Mouse (Mus musculus) gastrocnemius, postnatal 36 days (tissue): Measurements from ENCODE around the gene Ttc28. TPM values are rescaled to one million over a fixed set of nuclear protein-coding genes. Genes with fewer than 3 reads are reported as not detected.
A peak's percentile ranks its signal among the peaks of the same experiment; 100 is the strongest.
"Not testable (repeated sequence)": the region's sequence is repeated elsewhere in the genome, so short reads cannot be mapped to it uniquely, and the experiment has no call there.

Source experiments
- DNase-seq, 2 experiments: peaks; one replicate each; pipeline ENCODE4 v3.0.0; 2022
- intact Hi-C: fragments of 180-260 bp; cut with DNase I; formaldehyde crosslinking; loops from one replicate; pipeline ENCODE4 v1.15.1; 2025
- long read RNA-seq, 2 experiments: library from polyadenylated mRNA; stranded (forward); transcript quantifications; one replicate each; pipeline ENCODE4 v2.0.0; 2021
- total RNA-seq, 2 experiments: library from RNA; stranded (reverse); gene quantifications; 2 replicates each; pipeline ENCODE4 v1.2.3; 2021

Ttc28 gene
- 10 to 100 TPM; 12.6 to 13.9 TPM for total RNA-seq
- long read RNA-seq, experiment 1, partial matches to known transcripts: 0 of 5 reads
- long read RNA-seq, experiment 1, other reads (novel, unspliced or antisense): 5 of 5 reads
- long read RNA-seq, experiment 2, partial matches to known transcripts: 0 of 5 reads
- long read RNA-seq, experiment 2, other reads (novel, unspliced or antisense): 5 of 5 reads

DNA sequence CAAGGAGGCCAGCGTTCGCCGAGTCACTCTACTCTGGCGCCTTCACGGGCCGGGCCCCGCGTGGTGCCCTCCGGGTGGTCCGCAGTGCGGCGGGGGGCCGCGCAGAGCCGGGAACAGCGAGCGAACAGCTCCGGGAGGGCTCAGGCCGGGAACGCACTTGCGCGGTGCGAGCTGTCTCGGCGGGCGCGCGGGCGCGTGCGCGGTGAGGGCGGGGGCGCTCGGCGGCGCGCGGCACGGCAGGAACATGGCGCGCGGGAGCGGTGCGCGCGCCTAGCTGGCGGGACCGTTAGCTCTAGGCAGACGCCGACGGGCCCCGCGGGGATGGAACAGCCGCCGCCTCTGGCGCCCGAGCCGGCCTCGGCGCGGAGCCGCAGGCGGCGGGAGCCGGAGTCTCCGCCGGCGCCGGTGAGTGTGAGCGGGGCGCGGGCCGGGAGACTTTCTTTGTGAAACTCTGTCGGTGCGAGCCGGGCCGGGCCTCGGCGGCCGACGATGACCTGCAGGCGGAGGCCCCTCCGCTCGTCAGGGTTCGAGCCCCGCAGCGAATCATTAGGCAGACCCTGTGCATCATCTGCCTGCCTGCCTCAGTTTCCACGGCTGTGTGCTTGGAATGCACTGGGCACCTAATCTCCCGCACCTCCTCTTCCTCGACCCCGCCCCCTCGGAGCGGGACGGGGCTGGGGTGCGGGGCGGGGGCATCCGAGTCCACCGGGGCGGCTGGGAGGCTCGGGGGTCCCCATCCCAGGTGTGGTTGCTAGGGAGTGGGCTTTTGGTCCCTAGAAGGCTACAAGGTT is at the start of gene Ttc28:
Ttc28 (plus strand) TSS at position 220 of the 791 bp plus-strand sequence.
- DNase-seq: peak; percentile 85 to 88
- intact Hi-C loops: no loop called here

DNA sequence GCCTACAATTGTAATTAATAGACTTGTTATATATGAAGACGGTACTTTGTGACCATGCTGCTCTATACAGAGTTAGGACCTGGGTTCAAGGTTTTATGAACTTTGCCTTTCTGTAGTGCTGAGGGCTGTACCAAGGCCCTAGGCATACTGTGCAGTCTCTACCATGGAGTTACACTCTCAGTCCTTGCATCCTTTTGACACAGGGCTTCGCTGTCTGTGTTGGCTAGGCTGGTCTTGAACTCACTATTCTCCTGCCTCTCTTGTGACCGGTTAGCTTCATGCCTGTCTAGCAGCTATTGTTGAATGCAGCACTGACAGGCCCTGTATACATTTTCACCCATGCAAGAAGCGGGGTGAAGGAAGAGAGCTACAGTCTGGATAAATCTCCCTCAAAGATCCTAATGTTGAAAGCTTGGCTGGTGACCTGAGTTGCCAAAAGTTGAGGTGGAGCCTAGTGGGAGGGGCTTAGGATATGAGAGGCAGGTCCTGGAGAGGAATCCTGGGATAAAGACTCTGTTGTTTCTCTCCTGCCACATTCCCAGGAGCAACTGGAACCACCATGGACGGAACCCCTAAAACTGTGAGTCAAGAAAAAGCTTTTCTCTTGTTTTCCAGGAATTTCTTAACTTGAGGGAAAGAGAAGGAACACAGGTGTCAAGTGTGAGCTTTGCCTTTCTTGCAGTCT is 48.4 kb upstream of the Ttc28 start:
- DNase-seq: no peak
- intact Hi-C loops: no loop called here

DNA sequence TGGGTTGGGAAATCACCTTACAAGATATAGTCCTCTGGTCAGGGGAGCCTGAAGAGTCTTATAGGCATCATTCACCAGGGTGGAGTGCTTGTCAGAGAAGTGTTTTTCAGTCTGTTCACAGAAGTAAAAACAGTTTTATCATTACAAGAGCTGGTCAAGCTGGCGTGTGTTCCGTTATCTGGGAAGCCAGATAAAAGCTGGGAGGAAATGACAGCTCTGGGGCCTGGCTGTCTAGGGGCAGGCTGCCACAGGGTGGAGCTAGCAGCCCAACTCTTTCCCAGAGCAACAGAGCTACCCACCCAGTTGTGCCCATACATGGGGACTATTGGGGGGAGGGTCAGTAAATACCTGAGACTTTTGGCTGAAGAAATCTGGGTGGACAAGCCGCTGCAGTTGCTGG is 43.6 kb upstream of the Ttc28 start:
- intact Hi-C loops: loop anchor here (5.0 kb wide), 2 partner anchors 49 to 421 kb away; no protein-coding TSS in a partner anchor

DNA sequence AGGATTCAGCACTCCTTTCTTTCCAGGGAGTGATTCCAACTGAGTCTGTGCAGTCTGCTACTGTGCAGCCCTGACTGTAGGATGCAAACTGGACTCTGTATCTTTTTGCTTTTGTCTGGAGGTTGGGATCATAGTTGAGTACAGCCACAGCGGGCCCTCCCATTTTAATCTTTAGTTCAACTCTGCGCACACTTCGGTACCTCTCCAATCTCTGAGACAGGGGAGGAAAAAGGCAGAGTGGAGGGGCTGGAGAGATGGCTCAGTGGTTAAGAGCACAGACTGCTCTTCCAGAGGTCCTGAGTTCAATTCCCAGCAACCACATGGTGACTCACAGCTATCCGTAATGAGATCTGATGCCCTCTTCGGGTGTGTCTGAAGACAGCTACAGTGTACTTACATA is 41.6 kb upstream of the Ttc28 start:
- intact Hi-C loops: loop anchor here (5.0 kb wide), 2 partner anchors 51 to 419 kb away; no protein-coding TSS in a partner anchor
- DNase-seq: not testable (repeated sequence)

More for the DNA sequence above, 43.6 kb upstream of the Ttc28 start:
- DNase-seq: peak in 1 of 2 experiments; percentile 35

DNA sequence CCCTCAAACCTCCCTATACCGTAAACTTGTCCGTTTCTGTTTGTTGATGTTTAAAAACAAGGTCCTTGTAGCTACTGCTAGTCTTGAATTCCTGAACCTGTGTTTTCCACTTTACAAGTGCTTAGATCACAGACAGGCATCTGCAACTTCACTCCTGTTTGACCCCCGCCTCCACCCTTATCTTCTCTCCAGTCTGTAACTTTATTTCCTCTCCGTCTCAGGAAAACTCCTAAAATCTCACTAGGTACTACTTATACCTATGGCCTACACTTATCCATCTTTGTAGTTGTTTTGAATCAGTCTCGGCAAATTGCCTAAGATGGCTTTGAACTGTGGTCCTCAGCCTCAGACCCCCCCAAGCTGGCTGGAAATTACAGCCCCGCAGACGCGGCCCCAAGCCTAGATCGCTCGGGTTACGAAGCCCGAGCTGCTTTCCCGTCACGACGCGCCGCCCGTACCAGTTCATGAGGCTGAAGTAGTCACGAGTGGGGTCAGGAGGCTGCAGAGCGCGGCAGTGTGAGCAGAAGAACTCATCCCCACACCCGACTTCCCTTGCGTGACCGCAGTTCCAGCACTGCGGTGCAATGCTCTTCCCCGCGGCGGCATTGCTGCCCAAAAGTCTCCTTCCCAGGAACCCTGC is 40.4 kb upstream of the Ttc28 start:
- DNase-seq: no peak
- intact Hi-C loops: loop anchor here (5.0 kb wide), 2 partner anchors 52 to 418 kb away; no protein-coding TSS in a partner anchor

DNA sequence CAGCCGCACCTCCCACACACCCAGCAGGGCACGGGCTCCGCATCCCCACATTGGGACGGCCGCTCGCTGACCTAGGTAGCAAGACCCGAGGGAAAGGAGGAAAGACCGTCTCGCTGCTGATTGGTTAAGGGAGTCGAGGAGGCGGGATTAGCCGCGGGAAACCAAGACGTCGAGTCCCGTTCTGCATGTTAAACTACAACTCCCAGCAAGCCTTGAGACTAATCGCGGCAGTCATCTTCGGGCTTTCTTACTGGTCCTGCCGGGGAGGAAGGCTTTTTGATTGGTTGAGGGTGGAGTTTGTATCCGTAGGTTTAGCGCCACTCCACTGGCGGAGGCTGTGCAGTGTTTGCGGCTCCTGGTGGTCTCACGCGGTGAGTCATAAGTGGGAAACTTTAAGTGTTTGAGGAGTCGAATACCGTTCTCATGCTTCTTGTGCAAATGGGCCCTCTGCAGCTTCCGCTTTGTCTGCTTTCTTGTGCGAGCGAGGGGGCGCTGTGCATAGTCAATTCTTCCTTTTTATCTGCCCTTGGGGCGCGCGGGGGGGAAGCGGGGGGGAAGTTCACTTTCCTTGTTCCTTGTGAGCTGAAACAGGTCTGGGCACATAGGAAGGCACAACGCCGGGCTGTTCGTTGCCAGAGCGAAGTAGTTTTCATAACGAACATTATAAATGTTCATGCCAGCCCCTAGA is 39.8 kb upstream of the Ttc28 start, which contains the start of the genes Hscb and Chek2:
Hscb (minus strand) TSS at position 100 of the 688 bp plus-strand sequence.
Chek2 (plus strand) TSS at position 302 of the 688 bp plus-strand sequence.
- DNase-seq: peak; percentile 96 to 97
- intact Hi-C loops: loop anchor here (5.0 kb wide), 3 partner anchors 53 to 417 kb away; no protein-coding TSS in a partner anchor

DNA sequence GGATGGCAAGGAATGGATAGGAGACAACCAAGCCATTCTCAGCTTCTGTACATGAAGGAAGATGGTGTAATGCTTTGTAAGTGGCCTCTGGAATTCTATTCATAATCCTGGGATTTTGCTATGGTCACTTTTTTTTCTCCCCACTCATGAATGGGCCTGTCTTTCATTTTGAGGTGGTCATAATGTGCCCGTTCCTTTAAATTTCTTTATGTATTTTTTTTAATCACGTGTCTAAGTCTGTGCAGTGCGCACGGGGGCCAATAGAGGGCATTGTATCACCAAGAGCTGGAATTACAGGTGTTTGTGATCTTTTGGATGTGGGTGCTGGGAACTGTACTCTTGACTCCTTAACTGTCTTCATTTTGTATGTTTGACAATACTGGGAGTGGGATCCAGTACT is 39.1 kb upstream of the Ttc28 start:
- intact Hi-C loops: loop anchor here (5.0 kb wide), 1 partner anchor 77 kb away; no protein-coding TSS in a partner anchor
- DNase-seq: peak in 1 of 2 experiments; percentile 21

DNA sequence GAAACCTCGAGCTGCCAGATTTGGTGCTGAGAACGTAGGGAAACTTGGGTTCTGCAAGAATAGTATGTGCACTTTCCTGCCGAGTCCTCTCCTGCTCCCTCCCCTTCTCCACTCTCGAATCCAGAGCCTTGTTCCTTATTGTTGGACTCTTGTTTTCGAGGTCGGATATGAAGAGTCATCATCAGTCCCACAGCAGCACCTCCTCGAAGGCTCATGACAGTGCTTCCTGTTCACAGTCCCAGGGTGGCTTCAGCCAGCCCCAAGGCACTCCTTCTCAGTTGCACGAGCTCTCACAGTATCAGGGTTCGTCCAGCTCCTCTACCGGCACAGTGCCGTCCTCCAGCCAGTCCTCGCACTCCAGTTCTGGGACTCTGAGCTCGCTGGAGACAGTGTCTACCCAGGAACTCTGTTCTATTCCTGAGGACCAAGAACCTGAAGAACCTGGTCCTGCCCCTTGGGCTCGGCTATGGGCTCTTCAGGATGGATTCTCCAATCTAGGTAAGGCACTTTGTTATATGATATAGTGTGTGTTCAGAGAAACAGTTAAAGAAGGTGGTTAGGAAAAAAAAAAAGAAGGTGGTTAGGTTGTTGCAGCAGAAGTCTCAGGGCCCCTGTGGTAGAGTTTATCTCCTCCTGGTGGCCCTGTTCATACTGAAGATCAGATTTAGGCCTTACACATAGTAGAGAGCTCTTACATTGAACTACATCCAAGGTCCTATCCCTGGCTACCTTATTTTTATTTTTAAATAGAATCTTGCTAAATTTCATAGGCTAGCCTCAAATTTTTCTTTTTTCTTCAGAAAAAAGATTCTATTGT is 38.3 kb upstream of the Ttc28 start:
- DNase-seq: no peak

DNA sequence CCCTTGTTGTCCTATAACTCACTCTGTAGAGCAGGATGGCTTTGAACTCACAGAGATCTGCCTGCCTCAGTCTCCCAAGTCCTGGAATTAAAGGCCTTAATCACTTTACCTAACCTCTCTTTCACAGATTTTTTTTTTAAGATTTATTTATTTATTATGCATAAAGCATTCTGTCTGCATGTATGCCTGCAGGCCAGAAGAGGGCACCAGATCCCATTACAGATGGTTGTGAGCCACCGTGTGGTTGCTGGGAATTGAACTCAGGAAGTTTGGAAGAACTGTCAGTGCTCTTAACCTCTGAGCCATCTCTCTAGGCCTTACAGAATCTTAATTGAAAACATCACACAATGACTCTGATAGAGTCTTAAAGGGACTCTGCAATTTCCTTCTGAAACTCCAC is 26.6 kb upstream of the Ttc28 start:
- intact Hi-C loops: no loop called here
- no peak for DNase-seq

More for the DNA sequence above, 38.3 kb upstream of the Ttc28 start:
- intact Hi-C loops: loop anchor here (5.0 kb wide), 1 partner anchor 76 kb away; no protein-coding TSS in a partner anchor

DNA sequence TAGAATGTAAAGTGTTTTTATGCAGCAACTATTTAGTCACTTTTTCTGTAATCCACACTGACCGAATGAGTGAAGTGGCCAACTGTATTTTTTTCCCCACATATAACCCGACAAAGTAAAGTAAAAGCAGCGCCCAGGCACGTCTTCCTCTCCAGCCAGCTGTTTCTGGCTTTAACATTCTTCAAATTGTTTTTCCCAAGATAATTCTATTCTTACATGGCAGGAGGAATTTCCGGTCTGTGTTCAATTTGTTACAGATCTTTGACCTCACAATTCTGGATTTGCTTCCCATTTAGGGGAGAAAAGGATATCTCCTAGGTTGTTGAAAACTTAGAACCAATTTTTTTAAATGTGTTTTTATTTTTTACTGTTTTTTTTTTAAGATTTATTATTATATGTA is 22.5 kb upstream of the Ttc28 start:
- intact Hi-C loops: no loop called here
- no peak for DNase-seq

DNA sequence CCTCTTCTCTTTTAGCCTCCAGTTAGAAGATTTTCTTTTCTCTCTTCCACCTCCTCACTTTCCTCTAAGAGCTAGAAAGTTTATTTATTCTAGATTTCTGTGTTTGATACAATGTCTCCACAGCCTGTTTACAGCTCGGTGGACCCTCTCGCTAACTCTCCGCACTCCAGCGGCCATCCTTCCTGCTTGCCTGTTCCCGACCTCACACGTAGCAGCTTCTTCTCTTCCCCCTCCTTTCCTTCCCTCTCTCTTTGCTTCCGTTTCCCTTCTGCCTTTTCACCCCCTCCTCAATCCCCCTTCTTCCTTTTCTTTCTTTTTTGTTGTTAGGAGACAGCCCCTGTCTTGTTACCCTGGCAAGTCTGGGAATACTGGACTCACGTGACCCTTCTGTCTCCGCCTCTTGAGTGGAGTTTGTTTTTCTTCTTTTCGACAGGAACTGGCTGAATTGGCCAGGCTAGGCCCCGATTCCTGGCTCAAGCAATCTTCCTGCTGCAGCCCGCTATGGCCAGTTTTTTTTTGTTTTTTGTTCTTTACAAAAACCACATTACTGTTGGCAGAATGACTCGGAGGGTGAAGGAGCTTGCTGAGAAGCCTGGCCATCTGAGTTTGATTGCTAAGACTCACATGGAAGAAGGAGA is 20.5 kb upstream of the Ttc28 start:
- intact Hi-C loops: no loop called here
- DNase-seq: peak; percentile 29 to 53

DNA sequence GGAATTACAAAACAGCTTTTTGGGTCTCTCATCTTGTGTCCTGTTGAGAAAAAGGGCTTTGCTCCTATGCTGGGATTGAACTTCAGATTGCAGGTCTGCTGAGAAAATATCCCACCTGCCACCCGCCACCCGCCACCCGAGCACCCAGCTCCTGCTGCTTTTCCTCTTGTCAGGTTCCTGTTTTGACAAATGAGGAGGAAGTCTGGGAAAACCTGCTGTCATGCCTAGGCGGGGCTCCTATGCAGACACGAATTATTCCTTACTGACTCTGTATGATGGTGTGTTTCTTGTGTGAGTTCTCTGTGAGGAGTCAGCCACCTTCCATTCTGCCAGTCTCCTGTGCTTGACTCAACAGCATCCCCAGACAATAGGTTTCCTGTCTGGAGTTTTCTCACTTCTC is 19.2 kb upstream of the Ttc28 start:
- intact Hi-C loops: no loop called here
- DNase-seq: no peak

DNA sequence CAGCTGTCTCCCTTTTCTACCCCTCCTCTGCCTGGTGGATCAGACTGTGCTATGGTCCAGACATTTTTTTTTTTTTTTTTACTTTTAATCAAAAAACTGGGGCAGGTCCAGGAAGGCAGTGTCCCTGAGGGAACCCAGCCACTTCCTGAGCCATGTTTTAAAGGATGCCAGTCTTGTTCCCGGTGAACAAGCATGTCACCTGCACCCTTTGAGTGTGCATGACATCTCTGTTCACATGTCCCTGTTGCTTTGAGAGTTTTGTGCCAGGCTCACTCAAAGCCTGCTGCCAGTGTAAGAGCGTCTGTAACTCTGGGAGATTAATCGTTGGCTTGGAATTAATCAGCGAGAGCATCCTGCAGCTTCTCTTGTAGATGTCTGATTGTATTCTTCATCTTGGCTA is 11.1 kb upstream of the Ttc28 start:
- no peak for DNase-seq
- intact Hi-C loops: no loop called here

DNA sequence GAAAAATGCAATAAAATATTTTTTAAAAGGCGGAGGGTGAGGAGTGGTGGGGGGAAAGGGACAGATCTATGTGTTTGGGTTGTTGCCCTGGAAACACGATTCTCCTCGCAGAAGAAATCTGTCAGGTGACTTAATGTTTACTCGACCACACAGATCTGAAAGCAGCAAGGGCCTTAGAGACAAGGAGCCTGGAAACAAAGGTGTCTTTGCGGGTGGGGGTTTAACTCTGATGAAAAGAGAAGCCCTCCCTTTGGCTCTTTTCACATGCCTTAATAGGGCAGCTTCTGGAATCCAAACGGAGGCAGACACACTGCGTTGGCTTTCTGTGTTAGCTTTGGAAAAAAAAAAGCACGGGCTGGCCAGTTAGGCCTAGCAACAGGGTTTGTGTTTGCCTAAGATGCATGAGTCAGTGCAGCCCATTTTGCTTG is 10.3 kb upstream of the Ttc28 start:
- no peak for DNase-seq
- intact Hi-C loops: no loop called here

DNA sequence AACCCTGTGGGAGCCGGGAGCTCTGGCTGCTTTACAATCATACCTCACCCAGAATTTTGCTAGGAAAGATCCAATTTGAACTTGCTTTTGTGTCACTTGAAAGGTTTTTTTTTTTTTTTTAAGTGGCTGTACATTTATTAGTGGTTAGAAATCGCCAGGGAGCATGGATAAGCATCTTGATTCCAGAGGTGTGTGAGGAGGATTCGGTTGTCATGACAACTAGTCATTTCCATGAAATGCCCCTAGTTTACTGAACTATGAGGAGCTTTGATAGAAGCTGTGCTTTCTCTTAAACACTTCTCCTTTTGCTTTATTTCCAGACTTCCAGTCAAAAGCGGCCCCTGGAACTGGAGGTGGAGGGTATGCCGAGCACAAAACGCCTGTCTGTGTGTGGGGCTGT is 6.4 kb upstream of the Ttc28 start:
- intact Hi-C loops: no loop called here
- no peak for DNase-seq

DNA sequence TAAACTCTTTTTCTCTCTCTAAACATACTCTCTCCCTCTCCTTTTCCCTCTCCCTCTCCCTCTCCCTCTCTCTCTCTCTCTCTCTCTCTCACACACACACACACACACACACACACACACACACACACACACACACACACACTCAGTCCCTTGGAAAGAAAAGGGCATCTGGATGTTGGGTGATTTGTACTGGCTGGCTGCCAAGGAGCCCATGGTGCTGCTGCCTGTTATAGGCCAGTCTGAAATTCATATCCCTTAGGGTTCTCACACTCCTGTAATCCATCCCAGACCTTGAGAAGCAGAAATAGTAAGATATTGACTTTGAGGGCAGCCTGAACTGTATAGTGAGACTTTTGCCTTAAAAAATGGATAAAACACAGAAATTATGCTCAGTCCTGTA is 4.9 kb upstream of the Ttc28 start:
- no peak for DNase-seq
- intact Hi-C loops: no loop called here

DNA sequence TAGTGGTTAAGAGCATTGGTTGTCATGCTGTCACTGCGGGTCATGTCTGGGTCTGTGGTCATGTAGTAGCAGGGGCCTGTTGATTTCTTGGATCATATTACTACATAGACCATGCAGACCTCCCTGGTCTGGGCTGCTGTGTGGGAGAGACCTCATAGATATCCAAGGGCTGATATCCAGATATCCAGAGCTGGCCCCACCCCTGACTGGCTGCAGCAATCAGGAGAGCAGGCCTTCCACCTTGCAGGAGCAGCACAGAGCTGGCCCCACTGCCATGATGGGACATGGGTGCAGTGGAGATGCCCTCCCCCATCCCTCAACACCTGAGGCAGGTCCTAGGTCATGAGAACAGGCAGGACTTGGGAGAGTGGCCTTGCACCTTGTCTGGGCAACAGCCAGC is 4.3 kb upstream of the Ttc28 start:
- intact Hi-C loops: no loop called here
- DNase-seq: no peak

DNA sequence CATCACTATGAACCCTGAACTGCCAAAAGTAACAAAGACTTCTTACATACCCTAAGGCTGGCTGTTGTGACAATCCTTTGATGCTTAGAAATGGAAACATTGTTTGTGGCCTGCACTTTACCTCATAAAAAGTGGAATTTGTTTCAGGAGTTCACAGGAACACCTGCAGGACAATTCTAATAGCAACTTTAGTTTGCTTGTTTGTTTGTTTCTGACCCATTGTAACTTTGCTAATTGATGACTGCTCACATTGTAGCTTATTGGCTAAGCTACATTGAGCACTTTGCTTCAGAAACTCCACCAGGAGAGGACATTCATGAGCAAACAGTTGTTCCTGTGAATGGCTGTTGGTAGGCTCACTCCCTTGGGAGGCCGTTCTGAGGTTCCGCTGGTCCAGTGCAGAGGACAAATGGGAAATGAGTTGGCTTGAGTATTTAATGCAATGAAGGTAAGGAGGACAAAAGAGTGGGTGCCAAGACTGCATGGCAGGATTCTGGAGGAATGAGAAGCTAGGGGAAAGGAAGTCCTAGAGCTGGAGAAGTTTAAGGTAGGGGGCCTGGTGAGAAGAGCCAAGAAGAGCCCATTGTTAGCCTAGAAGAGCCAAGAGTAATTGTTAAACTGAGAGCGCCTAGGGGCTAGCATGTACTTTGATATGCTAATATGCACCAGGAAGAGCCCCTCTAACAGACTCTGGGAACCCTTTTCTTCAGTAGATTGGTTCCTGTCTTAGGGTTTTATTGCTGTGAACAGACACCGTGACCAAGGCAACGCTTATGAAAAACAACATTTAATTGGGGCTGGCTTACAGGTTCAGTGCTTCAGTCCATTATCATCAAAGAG is 1.7 kb upstream of the Ttc28 start:
- no peak for DNase-seq
- intact Hi-C loops: no loop called here
